Mouse (Mus musculus) inflammation-experienced regulatory T-cells, adult 16 weeks (primary cell): ENCODE measurements around the gene Srgap2. TPM values are rescaled to one million over a fixed set of nuclear protein-coding genes. Genes with fewer than 3 reads are reported as not detected.

Source experiments
- polyA plus RNA-seq: library from polyadenylated mRNA; unstranded; fragments of 100-300 nt; shearing (Covaris generic); gene quantifications from one replicate; pipeline ENCODE4 v1.2.1, GENCODE M21; 2017

Srgap2 gene
- polyA plus RNA-seq = 47.6 TPM

GRCm38 (mm10) chr1:131527281-131528080 lies at the start of gene Srgap2, which contains the start of gene Fam72a:
Srgap2 (minus strand) TSS chr1:131527352.
Fam72a (plus strand) TSS chr1:131527903.

DNA sequence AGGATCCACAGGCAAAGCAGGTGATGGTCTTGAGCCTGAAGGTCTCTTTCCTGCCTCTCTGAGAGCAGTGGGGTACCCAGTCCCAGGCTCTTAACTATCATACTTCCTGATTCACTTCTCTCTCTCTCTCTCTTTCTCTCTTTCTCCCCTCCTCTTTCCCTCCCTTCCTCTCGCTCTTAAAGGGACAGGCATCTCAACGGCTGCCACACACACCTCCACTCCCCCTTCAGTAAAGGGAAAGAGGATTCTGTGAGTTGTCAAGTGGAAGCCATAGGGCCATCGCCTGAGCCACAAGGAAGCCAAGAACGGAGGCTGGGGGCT lies 247.7 kb downstream of the Srgap2 start, which contains the start of gene Ikbke:
Gene Ikbke (minus strand): TSS at position 151 of the 321 bp plus-strand sequence.

DNA sequence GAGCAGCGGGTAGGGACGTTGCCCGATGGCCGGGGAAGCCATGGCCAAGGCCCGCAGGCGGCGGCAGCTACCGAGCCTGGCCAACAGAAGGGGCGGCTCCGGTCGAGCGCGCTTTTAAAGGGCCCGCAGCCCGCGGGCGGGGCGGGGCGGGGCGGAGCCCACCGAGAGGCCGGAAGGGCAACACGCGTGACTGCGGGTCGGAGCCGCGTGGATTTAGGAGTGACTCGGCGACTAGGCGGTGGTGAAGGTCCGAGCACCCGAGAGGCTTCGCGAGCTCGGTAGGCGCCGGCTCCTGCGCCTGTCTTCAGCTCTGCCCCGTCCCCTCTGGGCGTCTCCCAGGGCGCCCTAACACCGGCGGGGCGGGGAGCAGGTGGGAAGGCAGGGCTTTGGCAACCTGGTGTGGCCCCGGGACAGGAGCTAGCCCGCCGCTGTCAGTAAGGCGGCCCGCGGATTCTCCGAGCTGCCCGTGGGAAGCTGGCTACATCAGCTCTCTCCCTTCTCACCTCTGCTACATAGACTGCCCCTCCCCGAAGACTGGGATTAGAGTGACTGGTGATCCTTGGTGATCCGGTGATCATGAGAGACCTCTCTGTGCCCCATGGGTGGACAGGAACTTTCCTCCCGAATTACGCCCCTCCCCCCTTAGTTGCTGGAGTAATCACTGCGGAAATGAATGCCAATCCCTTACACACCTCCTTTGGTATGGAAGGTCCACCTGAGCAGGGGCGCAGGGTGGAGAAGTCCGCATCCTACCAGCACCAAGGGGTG lies 281.9 kb downstream of the Srgap2 start, which contains the start of gene Rassf5:
Gene Rassf5 (minus strand): TSS at position 170 of the 768 bp plus-strand sequence.

Other genes starting within 250 kb of the Srgap2 start
- gene Ikbke, start 247.7 kb downstream of the Srgap2 start, polyA plus RNA-seq = 212 TPM
- gene Fam72a, start 551 bp upstream of the Srgap2 start, polyA plus RNA-seq = 1.3 TPM
- gene Avpr1b, start 71.9 kb upstream of the Srgap2 start, polyA plus RNA-seq = not detected
- 24.4 TPM for gene Ctse, start 111.0 kb upstream of the Srgap2 start, polyA plus RNA-seq
- not detected for gene Rab7b, start 161.3 kb upstream of the Srgap2 start, polyA plus RNA-seq
- gene Slc26a9, start 216.7 kb upstream of the Srgap2 start, polyA plus RNA-seq = not detected